Mouse (Mus musculus) ES-E14 (cell line): Measurements from ENCODE around the gene Tspan31. TPM values are rescaled to one million over a fixed set of nuclear protein-coding genes. Genes with fewer than 3 reads are reported as not detected.

Source experiments
- DNase-seq: peaks from one replicate; pipeline ENCODE4 v3.0.0-alpha.2; 2013; ENCODE audit warnings: low read depth, low spot score
- H3K27ac ChIP-seq: 2 replicates; pipeline ENCODE4 v1.5.1; 2012; ENCODE audit warnings: low read depth, mild to moderate bottlenecking, low read length, moderate library complexity, mixed read lengths; ENCODE audit not compliant: poor library complexity, insufficient read depth, severe bottlenecking
- H3K36me3 ChIP-seq: 2 replicates; pipeline ENCODE4 v1.6.1; 2012; ENCODE audit warnings: mild to moderate bottlenecking, low read length, moderate library complexity, mixed read lengths; ENCODE audit not compliant: control insufficient read depth, poor library complexity, insufficient read depth, severe bottlenecking
- H3K4me1 ChIP-seq, 2 experiments: fragments of 150-350 bp in 1 of 2; sonication (generic) in 1 of 2; 2 replicates each; pipeline ENCODE4 v1.6.1; 2012; ENCODE audit warnings: low read length in 2 of 2, mild to moderate bottlenecking in 1 of 2, mixed read lengths in 1 of 2; ENCODE audit not compliant: control insufficient read depth in 2 of 2, insufficient read depth in 2 of 2, poor library complexity in 1 of 2
- H3K4me3 ChIP-seq, 2 experiments: fragments of 150-350 bp in 1 of 2; sonication (generic) in 1 of 2; 2 replicates each; pipeline ENCODE4 v1.5.1; 2012; ENCODE audit warnings: low read length in 2 of 2, low read depth in 1 of 2, mild to moderate bottlenecking in 1 of 2, mixed read lengths in 1 of 2; ENCODE audit not compliant: insufficient read depth in 1 of 2, poor library complexity in 1 of 2, severe bottlenecking in 1 of 2
- H3K9ac ChIP-seq: 2 replicates; pipeline ENCODE4 v1.6.1; 2012; ENCODE audit warnings: low read depth, mild to moderate bottlenecking, low read length, mixed read lengths; ENCODE audit not compliant: poor library complexity, insufficient read depth, severe bottlenecking
- H3K9me3 ChIP-seq: fragments of 150-350 bp; sonication (generic); 2 replicates; pipeline ENCODE4 v1.6.1; 2012; ENCODE audit warnings: low read depth, mild to moderate bottlenecking, low read length; ENCODE audit not compliant: control insufficient read depth, insufficient read depth
- CHD2 ChIP-seq: IDR thresholded peaks from 2 replicates; pipeline ENCODE4 v1.6.1; 2014; ENCODE audit warnings: mild to moderate bottlenecking, low read depth, low read length, inconsistent platforms
- HCFC1 ChIP-seq: IDR thresholded peaks from 2 replicates; pipeline ENCODE4 v1.6.1; 2012; ENCODE audit warnings: low read length, inconsistent platforms, borderline replicate concordance; ENCODE audit not compliant: insufficient read depth
- MAFK ChIP-seq: IDR thresholded peaks from 2 replicates; pipeline ENCODE4 v1.6.1; 2014; ENCODE audit warnings: mild to moderate bottlenecking, low read depth, low read length, inconsistent platforms; ENCODE audit not compliant: insufficient read depth
- ZC3H11A ChIP-seq: IDR thresholded peaks from 2 replicates; pipeline ENCODE4 v1.6.1; 2012; ENCODE audit warnings: low read depth, mild to moderate bottlenecking, inconsistent platforms, low read length, borderline replicate concordance
- ZNF384 ChIP-seq: IDR thresholded peaks from 2 replicates; pipeline ENCODE4 v1.6.1; 2012; ENCODE audit warnings: low read depth, low read length, inconsistent platforms
- in situ Hi-C, 2 experiments: fragments of 600-800 bp; cut with MboI; formaldehyde crosslinking; loops; one replicate each; pipeline ENCODE4 v1.15.1; 2025; ENCODE audit warnings: low sequenced_read_pairs in 2 of 2, inconsistent platforms in 1 of 2; ENCODE audit not compliant: unreplicated experiment in 2 of 2
- total RNA-seq: library from RNA; depleted of rRNA; stranded (reverse); fragments of 300-350 nt; gene quantifications from 2 replicates; pipeline ENCODE4 v1.2.3, GENCODE M21; 2012

The Tspan31 gene
- total RNA-seq, 1 experiment: 121 TPM

DNA sequence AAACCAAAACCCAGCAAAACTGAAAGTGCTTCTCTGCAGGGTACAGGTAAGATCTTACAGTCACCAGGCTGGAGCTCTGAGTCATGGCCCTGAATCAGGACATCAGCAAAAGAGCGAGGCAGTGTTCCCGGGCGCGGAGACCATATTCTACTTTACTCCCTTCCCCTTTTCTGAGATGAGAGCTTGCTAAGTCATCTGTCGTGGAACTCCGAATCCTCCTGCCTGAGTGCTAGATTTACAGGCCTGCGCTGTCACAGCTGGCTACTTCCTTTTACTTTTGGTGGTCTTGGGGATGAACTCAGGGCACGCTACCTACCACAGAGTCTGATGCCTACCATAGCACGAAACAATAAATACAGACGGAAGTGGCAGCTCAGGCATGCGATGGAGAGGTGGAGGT is 44.3 kb upstream of the Tspan31 start:
- in situ Hi-C loops: no loop called here
- peaks cover 9% of the 10 kb centered on the region; the same call in 1 of the 2 replicates for H3K36me3 ChIP-seq
- H3K9ac ChIP-seq: no peak overlapping the region
- DNase-seq: no peak
- H3K4me3 ChIP-seq: no peak overlapping the region
- no peak for TF ChIP-seq ZNF384
- TF ChIP-seq HCFC1: no peak
- no peak for TF ChIP-seq ZC3H11A
- TF ChIP-seq MAFK: no peak
- no peak for TF ChIP-seq CHD2
- H3K9me3 ChIP-seq: no peaks in the 10 kb centered on the region
- H3K4me1 ChIP-seq: peaks cover 0 to 10% of the 10 kb centered on the region in 2 experiments; a peak in 2 of 4 replicates
- no peak overlapping the region for H3K27ac ChIP-seq

- Histone ChIP-seq H3K36me3 (peaks cover 6% of the 10 kb centered on the region; the same call in 1 of the 2 replicates), H3K27ac (no peak overlapping the region), H3K9ac (no peak overlapping the region), H3K4me3 (no peak overlapping the region), H3K4me1 (peaks cover 0 to 10% of the 10 kb centered on the region in 2 experiments; a peak in 2 of 4 replicates), H3K9me3 (no peaks in the 10 kb centered on the region)
- in situ Hi-C loops: no loop called here
- no peak for TF ChIP-seq CHD2
- no peak for TF ChIP-seq ZNF384
- TF ChIP-seq ZC3H11A: no peak
- no peak for TF ChIP-seq HCFC1
- DNase-seq: no peak
Observed at GRCm38 (mm10) chr10:127111001-127111887, 41.2 kb upstream of the Tspan31 start.

DNA sequence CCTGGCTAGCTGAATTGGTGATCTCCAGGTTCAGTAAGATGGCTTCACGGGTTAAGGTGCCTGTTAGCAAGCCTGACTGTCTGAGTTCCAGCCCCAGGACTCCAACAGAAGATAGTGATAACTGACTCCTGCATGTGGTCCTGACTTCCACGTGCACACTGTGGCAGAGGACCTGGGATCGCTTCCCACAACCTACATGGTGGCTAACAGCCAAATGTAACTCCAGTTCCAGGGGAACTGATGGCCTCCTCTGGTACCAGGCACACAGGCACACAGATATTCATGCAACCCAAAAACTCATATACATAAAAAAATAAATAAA is 38.2 kb upstream of the Tspan31 start:
- TF ChIP-seq HCFC1: no peak
- no peak for TF ChIP-seq ZC3H11A
- TF ChIP-seq CHD2: no peak
- TF ChIP-seq ZNF384: no peak
- no peak for TF ChIP-seq MAFK
- in situ Hi-C loops: no loop called here

DNA sequence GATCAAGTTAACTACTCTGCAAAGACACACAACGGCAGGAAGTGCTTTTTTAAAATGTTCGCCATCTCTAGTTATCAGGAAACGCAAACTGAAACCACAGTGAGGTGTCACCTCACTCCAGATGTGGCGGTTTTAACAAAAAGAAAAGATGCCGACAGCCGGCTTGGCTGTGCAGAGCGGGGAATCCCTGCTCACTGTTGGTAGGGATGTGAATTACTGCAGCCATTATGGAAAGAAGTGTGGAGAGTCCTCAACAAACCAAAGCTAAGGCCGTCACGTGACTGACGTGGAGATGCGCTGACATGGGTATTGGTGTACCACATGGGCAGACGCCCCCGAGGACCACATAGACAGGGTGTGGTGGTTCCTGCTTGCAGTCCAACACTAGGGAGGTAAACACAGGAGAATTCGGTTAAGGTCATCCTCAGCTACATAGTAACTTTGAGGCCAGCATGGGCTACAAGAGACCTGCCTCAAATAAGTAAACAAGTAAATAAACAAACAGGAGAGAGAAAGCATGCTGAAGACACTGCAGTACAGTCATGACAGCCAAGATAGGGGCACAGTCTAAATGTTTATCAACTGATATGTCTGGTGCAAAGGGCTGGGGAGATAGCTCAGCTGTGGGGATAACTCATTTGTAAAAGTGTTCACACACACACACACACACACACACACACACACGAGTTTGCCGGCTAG is 37.6 kb upstream of the Tspan31 start:
- Histone ChIP-seq H3K4me3 (no peak overlapping the region), H3K36me3 (no peaks in the 10 kb centered on the region), H3K4me1 (peaks cover 0 to 7% of the 10 kb centered on the region in 2 experiments; a peak in 3 of 4 replicates), H3K27ac (no peak overlapping the region), H3K9me3 (no peaks in the 10 kb centered on the region), H3K9ac (no peak overlapping the region)
- in situ Hi-C loops: no loop called here
- DNase-seq: no peak
- no peak for TF ChIP-seq ZNF384

More for the DNA sequence above, 38.2 kb upstream of the Tspan31 start:
- H3K9me3 ChIP-seq: no peaks in the 10 kb centered on the region
- no peak overlapping the region for H3K4me3 ChIP-seq
- H3K4me1 ChIP-seq: peaks cover 0 to 10% of the 10 kb centered on the region in 2 experiments; a peak in 3 of 4 replicates
- H3K36me3 ChIP-seq: no peaks in the 10 kb centered on the region
- H3K9ac ChIP-seq: no peak overlapping the region
- no peak overlapping the region for H3K27ac ChIP-seq
- DNase-seq: no peak
